Mouse (Mus musculus): ENCODE measurements around the gene Prkca. TPM values are rescaled to one million over a fixed set of nuclear protein-coding genes. Genes with fewer than 3 reads are reported as not detected.

Gene Prkca
- total and polyA plus RNA-seq, 3 experiments, result 15.3 to 30.9 (median 19.9) TPM

DNA sequence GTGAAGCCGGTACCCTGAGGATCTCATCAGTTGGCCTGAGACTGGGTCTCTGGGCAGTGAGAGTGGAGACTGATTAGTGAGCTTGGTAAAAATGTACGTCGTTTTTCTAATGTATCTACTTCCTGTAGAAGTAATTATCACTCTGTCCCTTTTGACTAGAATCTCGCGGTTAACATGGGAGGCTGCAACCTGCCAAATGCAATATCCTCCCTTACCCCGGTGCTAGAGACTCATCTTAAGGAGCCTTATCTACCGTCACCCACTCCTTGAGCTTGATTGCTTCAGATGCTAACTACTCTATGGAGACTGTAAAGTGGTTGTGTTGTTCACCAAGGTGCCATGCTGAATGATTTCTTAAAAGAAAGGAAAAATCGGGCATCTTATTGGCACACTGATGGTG lies 1.9 kb downstream of the Prkca start:
- H3K79me2 ChIP-seq (ENCODE audit: control insufficient read depth, insufficient read depth, low read length, poor library complexity), result peaks cover 14% of the 10 kb centered on the region
- TF ChIP-seq POLR2AphosphoS5 (IDR thresholded peaks at IDR 0.05; ENCODE audit: borderline replicate concordance, low read depth, low read length), result no peak
- TF ChIP-seq ELF1 (IDR thresholded peaks at IDR 0.05; ENCODE audit: low read depth, low read length), result no peak
- peak; percentile 26 for TF ChIP-seq MYB (IDR thresholded peaks at IDR 0.05; ENCODE audit: low read depth, low read length)
- peak; percentile 34; the same call in 1 of the 2 replicates for TF ChIP-seq MXI1 (IDR thresholded peaks at IDR 0.05; ENCODE audit: low read depth, low read length)
- TF ChIP-seq ETS1 (IDR thresholded peaks at IDR 0.05; ENCODE audit: low read depth, low read length), result peak; percentile 71; the same call in 1 of the 2 replicates
- peak in 1 of 2 experiments; percentile 45; a peak in 1 of 4 replicates for TF ChIP-seq POLR2A (IDR thresholded peaks at IDR 0.05; ENCODE audit: control insufficient read depth in 1 of 2, insufficient read depth in 1 of 2, low read depth in 1 of 2, low read length in 2 of 2, poor library complexity in 1 of 2)
- TF ChIP-seq TCF12 (IDR thresholded peaks at IDR 0.05; ENCODE audit: low read depth, low read length), result peak; percentile 76
- TF ChIP-seq GATA1 (IDR thresholded peaks at IDR 0.05; ENCODE audit: low read depth, low read length), result peak; percentile 90
- TF ChIP-seq EP300 (IDR thresholded peaks at IDR 0.05; ENCODE audit: low read depth in 1 of 2, low read length in 2 of 2), result peak; percentile 79 to 82
- peak; percentile 84 for TF ChIP-seq RCOR1 (IDR thresholded peaks at IDR 0.05; ENCODE audit: low read depth, low read length)
- TF ChIP-seq MYC (IDR thresholded peaks at IDR 0.05; ENCODE audit: low read depth, low read length), result 0 out of 2 replicates have a peak, but pooled peaks have one; percentile 23
- TF ChIP-seq TBP (IDR thresholded peaks at IDR 0.05; ENCODE audit: low read depth, low read length), result peak; percentile 56; the same call in 1 of the 2 replicates
- TF ChIP-seq MAFK (IDR thresholded peaks at IDR 0.05; ENCODE audit: borderline replicate concordance, low read depth, low read length), result no peak
- TF ChIP-seq SIN3A (IDR thresholded peaks at IDR 0.05; ENCODE audit: low read length), result peak; percentile 48; the same call in 1 of the 2 replicates
- H3K27me3 ChIP-seq (ENCODE audit: control insufficient read depth in 1 of 2, insufficient read depth in 2 of 2, low read length in 2 of 2), result no peaks in the 10 kb centered on the region
- peaks cover 15 to 18% of the 10 kb centered on the region in 2 experiments for H3K4me1 ChIP-seq (ENCODE audit: control insufficient read depth in 1 of 2, insufficient read depth in 2 of 2, low read length in 2 of 2)
- DNase-seq (ENCODE audit: low read depth, low spot score), result peak; percentile 91
- H3K4me3 ChIP-seq (ENCODE audit: control insufficient read depth in 1 of 2, insufficient read depth in 1 of 2, low read depth in 2 of 2, low read length in 2 of 2), result peak overlapping the region; percentile 74 to 84
- no peaks in the 10 kb centered on the region for H3K9me3 ChIP-seq (replicated peaks; ENCODE audit: insufficient read depth, low read length)
- H3K36me3 ChIP-seq (ENCODE audit: control insufficient read depth in 1 of 2, insufficient read depth in 2 of 2, low read length in 2 of 2), result peaks cover 0 to 19% of the 10 kb centered on the region in 2 experiments; a peak in 3 of 4 replicates
- peak overlapping the region; percentile 51 for H3K9ac ChIP-seq (ENCODE audit: control insufficient read depth, low read depth, low read length, poor library complexity, severe bottlenecking)
- H3K27ac ChIP-seq (ENCODE audit: control insufficient read depth, low read depth, low read length), result peak overlapping the region; percentile 63

- Histone ChIP-seq H3K79me2 (ENCODE audit: control insufficient read depth, insufficient read depth, low read length, poor library complexity) (peaks cover 14% of the 10 kb centered on the region), H3K4me3 (ENCODE audit: control insufficient read depth in 1 of 2, insufficient read depth in 1 of 2, low read depth in 2 of 2, low read length in 2 of 2) (peak overlapping the region; percentile 26 to 74; a peak in 3 of 4 replicates)
- TF ChIP-seq SMC3 (IDR thresholded peaks at IDR 0.05; ENCODE audit: low read depth, low read length) (no peak), GATA1 (IDR thresholded peaks at IDR 0.05; ENCODE audit: low read depth, low read length) (peak; percentile 71), USF1 (IDR thresholded peaks at IDR 0.05; ENCODE audit: low read depth, low read length) (no peak), CTCF (IDR thresholded peaks at IDR 0.05 in 2 of 3, conservative IDR thresholded peaks at IDR 0.05 in 1 of 3; ENCODE audit: control insufficient read depth in 1 of 3, insufficient read depth in 1 of 3, low read depth in 2 of 3, low read length in 3 of 3, poor library complexity in 1 of 3, severe bottlenecking in 1 of 3) (no peak), SIN3A (IDR thresholded peaks at IDR 0.05; ENCODE audit: low read length) (peak; percentile 45), GABPA (IDR thresholded peaks at IDR 0.05; ENCODE audit: low read depth, low read length) (no peak), ZKSCAN1 (IDR thresholded peaks at IDR 0.05; ENCODE audit: low read depth, low read length) (0 out of 2 replicates have a peak, but pooled peaks have one; percentile 54), MAFK (IDR thresholded peaks at IDR 0.05; ENCODE audit: borderline replicate concordance, low read depth, low read length) (no peak), USF2 (IDR thresholded peaks at IDR 0.05; ENCODE audit: borderline replicate concordance in 1 of 2, insufficient read depth in 1 of 2, low read depth in 1 of 2, low read length in 2 of 2) (no peak), HCFC1 (IDR thresholded peaks at IDR 0.05; ENCODE audit: low read depth, low read length) (no peak), ETS1 (IDR thresholded peaks at IDR 0.05; ENCODE audit: low read depth, low read length) (peak; percentile 29; the same call in 1 of the 2 replicates), TCF12 (IDR thresholded peaks at IDR 0.05; ENCODE audit: low read depth, low read length) (0 out of 2 replicates have a peak, but pooled peaks have one; percentile 33), KAT2A (conservative IDR thresholded peaks at IDR 0.05; ENCODE audit: low read depth, low read length) (no peak), POLR2AphosphoS5 (IDR thresholded peaks at IDR 0.05; ENCODE audit: borderline replicate concordance, low read depth, low read length) (no peak), NELFE (IDR thresholded peaks at IDR 0.05; ENCODE audit: low read depth, low read length) (no peak), E2F4 (IDR thresholded peaks at IDR 0.05; ENCODE audit: borderline replicate concordance, low read depth, low read length) (no peak), POLR2AphosphoS2 (IDR thresholded peaks at IDR 0.05; ENCODE audit: low read length) (no peak), UBTF (IDR thresholded peaks at IDR 0.05; ENCODE audit: borderline replicate concordance, insufficient read depth, low read depth, low read length) (no peak), MEF2A (IDR thresholded peaks at IDR 0.05; ENCODE audit: extremely low read depth, insufficient replicate concordance, low read depth, low read length, poor library complexity, severe bottlenecking) (no peak), NRF1 (IDR thresholded peaks at IDR 0.05; ENCODE audit: insufficient read depth, low read depth, low read length, poor library complexity, severe bottlenecking) (no peak), ZMIZ1 (IDR thresholded peaks at IDR 0.05; ENCODE audit: low read depth, low read length) (no peak)
Measured at GRCm38 (mm10) chr11:108340293-108340692, 3.4 kb downstream of the Prkca start.

More at GRCm38 (mm10) chr11:108340293-108340692, 3.4 kb downstream of the Prkca start:
- peaks cover 0 to 19% of the 10 kb centered on the region in 2 experiments; a peak in 3 of 4 replicates for H3K36me3 ChIP-seq (ENCODE audit: control insufficient read depth in 1 of 2, insufficient read depth in 2 of 2, low read length in 2 of 2)
- peak overlapping the region; percentile 44 for H3K9ac ChIP-seq (ENCODE audit: control insufficient read depth, low read depth, low read length, poor library complexity, severe bottlenecking)
- peak overlapping the region; percentile 71 for H3K27ac ChIP-seq (ENCODE audit: control insufficient read depth, low read depth, low read length)
- peaks cover 15 to 18% of the 10 kb centered on the region in 2 experiments for H3K4me1 ChIP-seq (ENCODE audit: control insufficient read depth in 1 of 2, insufficient read depth in 2 of 2, low read length in 2 of 2)
- no peaks in the 10 kb centered on the region for H3K27me3 ChIP-seq (ENCODE audit: control insufficient read depth in 1 of 2, insufficient read depth in 2 of 2, low read length in 2 of 2)
- no peaks in the 10 kb centered on the region for H3K9me3 ChIP-seq (replicated peaks; ENCODE audit: insufficient read depth, low read length)
- peak; percentile 49 for DNase-seq (ENCODE audit: low read depth, low spot score)

Measured in MEL (cell line).